Mouse (Mus musculus) erythroblast, embryonic 14.5 days (primary cell): ENCODE results near the gene Ahsa1. TPM values are rescaled to one million over a fixed set of nuclear protein-coding genes. Genes with fewer than 3 reads are reported as not detected.
A peak's percentile ranks its signal among the peaks of the same experiment; 100 is the strongest.

Experiments used
- H3K27me3 ChIP-seq: 2 replicates; pipeline ENCODE4 v1.6.1; 2012; ENCODE audit warnings: inconsistent platforms; ENCODE audit not compliant: control insufficient read depth
- H3K36me3 ChIP-seq: 2 replicates; pipeline ENCODE4 v1.6.1; 2012; ENCODE audit warnings: mild to moderate bottlenecking, inconsistent platforms; ENCODE audit not compliant: control insufficient read depth
- H3K4me1 ChIP-seq: 2 replicates; pipeline ENCODE4 v1.6.1; 2012; ENCODE audit warnings: inconsistent platforms; ENCODE audit not compliant: control insufficient read depth
- H3K4me3 ChIP-seq: replicated peaks from 2 replicates; pipeline ENCODE3; 2012; ENCODE audit warnings: moderate library complexity, mild to moderate bottlenecking, inconsistent platforms
- H3K9me3 ChIP-seq: 2 replicates; pipeline ENCODE4 v1.6.1; 2012; ENCODE audit warnings: low read length, inconsistent platforms, mixed read lengths; ENCODE audit not compliant: control insufficient read depth
- GATA1 ChIP-seq: IDR thresholded peaks from 2 replicates; pipeline ENCODE4 v1.6.1; 2012; ENCODE audit warnings: low read length, inconsistent platforms, mixed read lengths
- TAL1 ChIP-seq: IDR thresholded peaks from 3 replicates; pipeline ENCODE4 v1.6.1; 2012; ENCODE audit warnings: low read length, inconsistent platforms, mixed read lengths
- polyA plus RNA-seq: library from polyadenylated mRNA; stranded (reverse); fragments of >175 nt; gene quantifications from 2 replicates; pipeline ENCODE4 v1.2.3, GENCODE M21; 2012

Gene Ahsa1
- polyA plus RNA-seq: 12.6 and 13.5 TPM in 2 replicates

DNA sequence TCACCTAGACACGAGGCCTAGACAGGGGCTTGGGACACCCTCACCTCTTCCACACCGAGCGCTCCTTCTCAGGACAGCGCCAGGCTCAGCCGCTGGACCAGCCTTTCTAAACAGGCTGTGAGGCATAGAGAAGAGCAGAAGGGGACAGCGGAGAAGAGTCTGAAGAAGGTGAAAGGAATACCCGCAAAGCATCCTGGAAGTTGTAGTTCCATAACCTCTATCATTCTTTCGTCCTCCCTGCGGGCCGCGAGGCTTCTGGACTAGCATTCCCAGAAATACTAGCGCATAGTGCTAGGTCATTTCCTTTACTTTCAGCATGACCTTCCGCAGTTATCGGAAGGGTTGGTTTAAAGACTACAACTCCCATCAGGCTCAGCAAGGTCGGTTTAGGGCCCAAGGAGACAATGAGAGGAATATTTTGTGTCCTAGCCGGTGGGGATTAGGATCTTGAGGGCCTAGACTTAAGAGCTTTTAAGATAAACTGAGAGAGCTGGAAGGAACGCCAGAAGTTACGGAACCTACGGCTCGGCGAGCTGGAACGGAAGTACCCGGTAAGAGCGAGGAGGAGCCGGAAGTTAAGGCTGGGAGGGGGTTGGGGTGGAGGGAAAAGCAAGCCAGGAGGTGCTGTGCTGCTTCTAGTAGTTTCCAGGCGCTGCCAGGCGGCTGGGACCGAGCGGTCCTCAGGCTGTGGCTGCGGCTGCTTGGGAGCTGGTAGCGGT lies at the start of gene Ahsa1, which contains the start of gene Vipas39:
TSS of gene Ahsa1 (plus strand) at position 372 of the 719 bp plus-strand sequence.
TSS of gene Vipas39 (minus strand) at position 149 of the 719 bp plus-strand sequence.
- no peak for TF ChIP-seq TAL1
- TF ChIP-seq GATA1: peak; percentile 19; the same call in 1 of the 2 replicates
- Histone ChIP-seq H3K4me3 (peak within 1 kb of the TSS; percentile 87), H3K27me3 (no peaks in the 10 kb centered on the region), H3K9me3 (no peaks in the 10 kb centered on the region), H3K36me3 (peaks cover 48% of the 10 kb centered on the region), H3K4me1 (peaks cover 32% of the 10 kb centered on the region)

GRCm38 (mm10) chr12:87217596-87217995 lies 48.7 kb upstream of the Ahsa1 start:
- TF ChIP-seq TAL1 (no peak), GATA1 (no peak)
- Histone ChIP-seq H3K36me3 (no peaks in the 10 kb centered on the region), H3K4me3 (no peak overlapping the region), H3K4me1 (no peaks in the 10 kb centered on the region), H3K9me3 (no peaks in the 10 kb centered on the region), H3K27me3 (no peaks in the 10 kb centered on the region)

GRCm38 (mm10) chr12:87219362-87219761 lies 46.9 kb upstream of the Ahsa1 start:
- no peaks in the 10 kb centered on the region for H3K9me3 ChIP-seq
- no peaks in the 10 kb centered on the region for H3K36me3 ChIP-seq
- TF ChIP-seq TAL1 (no peak), GATA1 (no peak)
- no peak overlapping the region for H3K4me3 ChIP-seq
- H3K27me3 ChIP-seq: no peaks in the 10 kb centered on the region
- no peaks in the 10 kb centered on the region for H3K4me1 ChIP-seq

- Histone ChIP-seq H3K4me1 (peaks cover 7% of the 10 kb centered on the region), H3K4me3 (no peak overlapping the region), H3K36me3 (no peaks in the 10 kb centered on the region), H3K9me3 (no peaks in the 10 kb centered on the region; the same call in 1 of the 2 replicates), H3K27me3 (no peaks in the 10 kb centered on the region)
- no peak for TF ChIP-seq TAL1
- no peak for TF ChIP-seq GATA1
Observed at GRCm38 (mm10) chr12:87224950-87225349, 41.3 kb upstream of the Ahsa1 start.

GRCm38 (mm10) chr12:87226801-87227200 lies 39.5 kb upstream of the Ahsa1 start:
- Histone ChIP-seq H3K4me3 (no peak overlapping the region), H3K27me3 (no peaks in the 10 kb centered on the region), H3K4me1 (peaks cover 16% of the 10 kb centered on the region), H3K9me3 (no peaks in the 10 kb centered on the region; the same call in 1 of the 2 replicates), H3K36me3 (no peaks in the 10 kb centered on the region)
- TF ChIP-seq TAL1 (no peak), GATA1 (no peak)

DNA sequence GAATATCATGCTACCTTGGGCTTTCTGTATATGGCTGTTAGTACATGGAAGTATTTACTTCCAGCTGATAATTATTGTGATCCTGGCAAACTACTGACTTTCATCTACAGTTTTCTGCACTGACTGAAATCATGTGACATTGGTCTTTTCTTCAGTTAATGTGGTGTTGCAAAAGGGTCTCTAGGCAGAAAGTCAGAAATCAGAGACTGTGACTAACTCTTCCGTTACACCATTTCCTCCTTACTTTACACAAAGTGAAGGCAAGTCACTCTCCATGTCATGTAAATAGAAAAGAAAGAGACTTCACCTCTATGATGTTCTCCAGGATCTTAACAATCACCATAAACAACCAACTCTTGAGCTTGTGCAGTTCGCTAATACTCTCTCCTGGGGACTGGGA lies 36.6 kb upstream of the Ahsa1 start:
- no peaks in the 10 kb centered on the region for H3K36me3 ChIP-seq
- no peaks in the 10 kb centered on the region for H3K27me3 ChIP-seq
- peaks cover 16% of the 10 kb centered on the region for H3K4me1 ChIP-seq
- H3K4me3 ChIP-seq: no peak overlapping the region
- TF ChIP-seq GATA1 (no peak), TAL1 (no peak)
- no peaks in the 10 kb centered on the region; the same call in 1 of the 2 replicates for H3K9me3 ChIP-seq

DNA sequence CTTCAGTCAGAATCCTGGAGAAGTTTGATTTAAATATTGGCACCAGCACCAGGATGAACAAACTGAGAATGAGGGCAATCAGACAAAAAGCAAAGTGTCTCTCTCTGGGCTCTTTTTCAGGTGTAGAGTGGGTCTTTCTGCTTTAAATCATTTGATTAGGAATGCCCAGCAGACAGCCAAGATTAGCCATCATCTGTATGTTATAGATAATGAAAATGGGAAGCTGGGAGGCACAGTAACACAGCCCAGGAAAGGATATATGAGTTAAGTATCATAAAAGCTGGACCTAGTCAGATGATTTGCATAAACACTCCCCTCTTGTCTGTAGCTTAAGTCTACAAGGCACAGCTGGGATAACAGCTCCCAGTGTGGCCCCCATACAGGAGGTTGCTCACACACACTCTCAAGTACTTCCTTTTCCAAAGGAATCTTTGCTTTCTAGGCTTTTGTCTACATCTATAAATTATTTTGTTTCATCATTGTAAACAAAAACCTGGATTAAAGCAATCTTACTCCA lies 35.8 kb upstream of the Ahsa1 start:
- no peaks in the 10 kb centered on the region; the same call in 1 of the 2 replicates for H3K9me3 ChIP-seq
- H3K36me3 ChIP-seq: no peaks in the 10 kb centered on the region
- no peak overlapping the region for H3K4me3 ChIP-seq
- no peak for TF ChIP-seq TAL1
- no peak for TF ChIP-seq GATA1
- H3K27me3 ChIP-seq: no peaks in the 10 kb centered on the region
- peaks cover 12% of the 10 kb centered on the region for H3K4me1 ChIP-seq

GRCm38 (mm10) chr12:87236882-87237483 lies 29.3 kb upstream of the Ahsa1 start:
- peaks cover 30% of the 10 kb centered on the region for H3K36me3 ChIP-seq
- H3K9me3 ChIP-seq: no peaks in the 10 kb centered on the region
- H3K4me1 ChIP-seq: no peaks in the 10 kb centered on the region
- TF ChIP-seq TAL1 (no peak), GATA1 (no peak)
- H3K4me3 ChIP-seq: no peak overlapping the region
- no peaks in the 10 kb centered on the region for H3K27me3 ChIP-seq

- Histone ChIP-seq H3K4me1 (no peaks in the 10 kb centered on the region), H3K4me3 (no peak within 1 kb of the TSS), H3K27me3 (no peaks in the 10 kb centered on the region), H3K36me3 (peaks cover 38% of the 10 kb centered on the region), H3K9me3 (no peaks in the 10 kb centered on the region)
- TF ChIP-seq TAL1: no peak
- TF ChIP-seq GATA1: no peak
Observed at GRCm38 (mm10) chr12:87238632-87239031, 27.6 kb upstream of the Ahsa1 start, which contains the start of gene Noxred1. Gene Noxred1 (minus strand): TSS chr12:87238732.
